10 mouse cellular contexts compared by ENCODE assay signal in the genomic region with DNA sequence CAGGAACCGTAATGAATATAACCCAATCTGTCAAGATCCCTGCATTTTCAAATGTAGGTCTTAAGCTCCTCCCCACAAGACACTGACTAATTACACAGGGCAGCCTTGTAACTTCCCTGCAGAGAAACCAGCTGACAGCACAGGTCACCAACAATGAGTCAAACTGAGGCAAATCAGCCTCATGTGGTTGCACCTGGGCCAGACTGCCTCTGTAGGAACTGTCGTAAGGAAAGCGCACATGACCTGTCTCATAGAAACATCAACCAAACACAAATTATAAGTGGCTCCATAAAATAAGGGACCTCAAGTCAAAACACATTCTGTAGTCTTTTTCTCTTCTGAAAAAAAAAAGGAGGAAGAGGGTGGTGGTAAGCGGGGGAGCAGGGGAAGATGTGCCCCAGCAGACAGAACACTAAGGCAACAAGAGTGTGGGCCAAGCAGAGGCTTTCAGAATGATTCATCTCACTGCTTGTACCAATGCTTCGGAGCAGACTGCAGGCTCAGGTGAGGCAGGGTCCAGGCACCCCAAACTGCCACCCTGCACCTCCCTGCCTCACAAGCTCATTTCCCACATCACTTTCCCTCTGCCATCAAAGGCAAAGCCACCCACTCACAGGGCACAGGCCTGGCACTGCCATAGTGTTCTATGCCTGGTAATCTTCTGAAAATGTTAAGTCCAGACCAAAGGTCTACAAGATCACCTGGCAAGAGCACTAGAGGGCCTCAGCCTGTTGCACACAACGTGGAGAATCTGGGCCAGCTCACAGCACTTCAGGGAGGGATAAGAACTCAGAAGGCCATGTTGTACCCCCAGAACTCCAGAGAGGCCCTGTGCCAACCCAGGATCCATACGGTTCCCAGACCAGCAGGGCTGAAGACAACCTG. TPM values are rescaled to one million over a fixed set of nuclear protein-coding genes. Genes with fewer than 3 reads are reported as not detected.
A peak's percentile ranks its signal among the peaks of the same experiment; 100 is the strongest.
DNase-seq lines count a peak whose midpoint lies in the region; ATAC-seq and TF ChIP-seq lines count a peak whose summit lies in the region.
"Had no signal": no experiment of that assay in that cellular context is flagged by ENCODE, and none has a peak within 500 bp of the region (broad histone marks: within the 10 kb centered on the region; RNA-seq: fewer than 3 reads in every experiment).

No protein-coding gene starts in this region.

- no peak for DNase-seq in hindbrain, embryonic 10.5 days (ENCODE audit: low spot score)
- no peak for DNase-seq in hindbrain, postnatal 0 days (ENCODE audit: low spot score)
- peak; percentile 41 for DNase-seq in right cerebral cortex, adult 18-20 months
- DNase-seq in right cerebral cortex, adult 2 months (ENCODE audit: low spot score in 2 of 2): no peak
- no peak for DNase-seq in layer of hippocampus, postnatal 25 days (ENCODE audit: extremely low spot score in 1 of 2, low spot score in 1 of 2)
- DNase-seq in gastrocnemius, adult 8-10 months (ENCODE audit: low spot score in 2 of 2): no peak
- DNase-seq: cerebellum, postnatal 25 days had no signal

- H3K36me3 ChIP-seq in hindbrain, embryonic 10.5 days: peaks cover 34% of the 10 kb centered on the region
- H3K36me3 ChIP-seq in hindbrain, postnatal 0 days (ENCODE audit: insufficient read depth, low read length): no peaks in the 10 kb centered on the region
- H3K36me3 ChIP-seq in stomach, embryonic 15.5 days: no peaks in the 10 kb centered on the region; the same call in 1 of the 2 replicates

- H3K4me3 ChIP-seq in hindbrain, embryonic 10.5 days: no peak overlapping the region
- H3K4me3 ChIP-seq in hindbrain, postnatal 0 days (ENCODE audit: low read length): no peak overlapping the region
- no peak overlapping the region for H3K4me3 ChIP-seq in stomach, embryonic 15.5 days (replicated peaks)
- H3K4me3 ChIP-seq: limb, embryonic 13.5 days had no signal

- no peaks in the 10 kb centered on the region for H3K27me3 ChIP-seq in hindbrain, embryonic 10.5 days (ENCODE audit: insufficient read depth, poor library complexity, severe bottlenecking)
- H3K27me3 ChIP-seq in hindbrain, postnatal 0 days (ENCODE audit: insufficient read depth, low read length): no peaks in the 10 kb centered on the region
- H3K27me3 ChIP-seq in stomach, embryonic 15.5 days (replicated peaks): no peaks in the 10 kb centered on the region
- H3K27me3 ChIP-seq: limb, embryonic 13.5 days had no signal

- 81% methylated on average over 7 of the region's 7 CpGs for WGBS in hindbrain, embryonic 10.5 days
- 68% methylated on average over 7 of the region's 7 CpGs for WGBS in hindbrain, postnatal 0 days
- WGBS in stomach, embryonic 15.5 days: 70% methylated on average over 7 of the region's 7 CpGs

- H3K27ac ChIP-seq in hindbrain, embryonic 10.5 days: peak overlapping the region; percentile 76
- no peak overlapping the region; the same call in 1 of the 2 replicates for H3K27ac ChIP-seq in hindbrain, postnatal 0 days
- H3K27ac ChIP-seq in stomach, embryonic 15.5 days: peak overlapping the region; percentile 90; the same call in 1 of the 2 replicates

- H3K9ac ChIP-seq in hindbrain, postnatal 0 days (replicated peaks; ENCODE audit: low read length): no peak overlapping the region
- no peak overlapping the region for H3K9ac ChIP-seq in stomach, embryonic 15.5 days
- H3K9ac ChIP-seq: limb, embryonic 13.5 days had no signal

- no peaks in the 10 kb centered on the region for H3K9me3 ChIP-seq in hindbrain, embryonic 10.5 days
- no peaks in the 10 kb centered on the region for H3K9me3 ChIP-seq in hindbrain, postnatal 0 days (ENCODE audit: low read length)
- no peaks in the 10 kb centered on the region for H3K9me3 ChIP-seq in stomach, embryonic 15.5 days
- H3K9me3 ChIP-seq: limb, embryonic 13.5 days had no signal

- no peak for TF ChIP-seq CTCF in hindbrain, postnatal 0 days (IDR thresholded peaks at IDR 0.05; ENCODE audit: low read depth)

- H3K4me2 ChIP-seq in hindbrain, postnatal 0 days (ENCODE audit: low read depth, low read length): no peak overlapping the region
- H3K4me2 ChIP-seq in stomach, embryonic 15.5 days: no peak overlapping the region
- H3K4me2 ChIP-seq: limb, embryonic 13.5 days had no signal

- ATAC-seq in hindbrain, postnatal 0 days: no peak
- ATAC-seq in inflammation-experienced regulatory T-cells, adult 6 months: peak; percentile 40
- ATAC-seq in stomach, embryonic 15.5 days (ENCODE audit: insufficient read depth, low FRiP score, low read depth): no peak

- peaks cover 67% of the 10 kb centered on the region for H3K4me1 ChIP-seq in hindbrain, embryonic 10.5 days (replicated peaks)
- peaks cover 24% of the 10 kb centered on the region for H3K4me1 ChIP-seq in hindbrain, postnatal 0 days (ENCODE audit: insufficient read depth, low read length)
- H3K4me1 ChIP-seq in stomach, embryonic 15.5 days: peaks cover 38% of the 10 kb centered on the region

RNA-seq across cellular contexts. Expression of gene Tspan14, which starts 16.6 kb away (rescaled TPM):
- polyA plus RNA-seq in hindbrain, embryonic 10.5 days (2016; fragmentation: Nextera tagmentation; extraction: Ambion mirVana): 95.5 and 95.7 TPM in 2 replicates
- 38.2 and 39.2 TPM in 2 replicates for total RNA-seq in hindbrain, postnatal 0 days (2014; rRNA removed)
- polyA plus RNA-seq in hindbrain, postnatal 0 days (2015; fragmentation: Nextera tagmentation; extraction: Ambion mirVana): 30.4 and 35.2 TPM in 2 replicates
- 10 to 100 TPM; 52.1 to 82.3 (median 65.1) TPM for polyA plus RNA-seq in inflammation-experienced regulatory T-cells, adult 6 months (2017; shearing (Covaris generic))
- 67.5 and 72.3 TPM in 2 replicates for polyA plus RNA-seq in stomach, embryonic 15.5 days (2015; fragmentation: Nextera tagmentation; extraction: Ambion mirVana)
- 10 to 100 TPM; 40.9 to 41.0 TPM for total RNA-seq in layer of hippocampus, postnatal 25 days (2021)
- total RNA-seq in gastrocnemius, adult 8-10 months (2022): 10 to 100 TPM in 2 of 4 experiments, 1 to 10 TPM in 2; 8.9 to 11.6 (median 10.3) TPM

RNA-seq across cellular contexts. Expression of gene Sh2d4b, which starts 56.9 kb away (rescaled TPM):
- 0.41 and 0.64 TPM in 2 replicates for polyA plus RNA-seq in hindbrain, embryonic 10.5 days (2016; fragmentation: Nextera tagmentation; extraction: Ambion mirVana)
- total RNA-seq in hindbrain, postnatal 0 days (2014; rRNA removed): 1.8 and 2.6 TPM in 2 replicates
- polyA plus RNA-seq in hindbrain, postnatal 0 days (2015; fragmentation: Nextera tagmentation; extraction: Ambion mirVana): 0.54 and 0.63 TPM in 2 replicates
- 1 to 10 TPM in 1 of 3 experiments, under 1 TPM in 2; 0.39 to 1.4 (median 0.71) TPM for polyA plus RNA-seq in inflammation-experienced regulatory T-cells, adult 6 months (2017; shearing (Covaris generic))
- 0.39 and 0.57 TPM in 2 replicates for polyA plus RNA-seq in stomach, embryonic 15.5 days (2015; fragmentation: Nextera tagmentation; extraction: Ambion mirVana)
- 1 to 10 TPM; 1.7 to 1.8 TPM for total RNA-seq in layer of hippocampus, postnatal 25 days (2021)
- total RNA-seq in gastrocnemius, adult 8-10 months (2022): 1 to 10 TPM in 1 of 4 experiments, under 1 TPM in 3; 0.24 to 1.2 (median 0.31) TPM
